Mouse (Mus musculus): Measurements from ENCODE around the gene Stat3.

Stat3 gene

DNA sequence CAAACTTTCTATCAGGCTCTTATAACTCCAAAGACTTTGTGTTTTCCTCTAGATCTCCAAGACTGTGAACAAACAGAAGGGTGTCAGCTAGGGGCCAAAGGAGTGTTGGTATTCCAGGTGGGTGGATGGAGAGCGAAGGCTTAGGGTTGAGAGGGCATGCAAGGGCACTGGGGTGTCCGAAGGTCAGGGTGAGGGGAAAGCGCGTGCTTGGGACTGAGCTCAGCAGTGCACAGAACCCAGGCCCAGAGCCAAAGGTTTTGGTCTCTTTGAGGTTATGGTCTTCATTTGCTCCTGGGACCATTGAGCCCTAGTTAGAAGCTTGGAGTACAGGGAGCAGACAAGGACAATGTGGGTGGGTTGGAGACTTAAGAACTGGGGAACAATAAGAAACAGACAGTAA lies 84.2 kb downstream of the Stat3 start:
- DNase-seq (ENCODE audit: low spot score): no peak

DNA sequence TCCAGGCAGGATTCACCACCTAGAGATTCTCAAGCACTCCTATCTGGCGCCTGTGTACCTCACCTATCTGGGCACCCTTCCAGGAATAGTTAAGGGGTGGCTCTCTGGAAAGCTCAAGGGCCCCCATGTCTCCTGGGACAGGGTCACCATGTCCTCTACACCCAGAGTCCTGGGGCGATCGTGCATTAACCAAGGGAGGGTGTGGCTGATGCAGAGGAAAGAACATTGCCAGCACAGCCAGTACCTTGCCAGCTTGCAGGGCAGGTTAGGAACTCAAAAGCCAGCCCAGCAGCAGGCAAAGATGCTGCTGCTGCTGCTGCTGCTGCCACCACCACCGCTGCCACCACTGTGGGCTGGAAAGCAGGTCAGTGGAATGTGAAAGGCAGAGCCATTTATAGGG lies 85.1 kb downstream of the Stat3 start:
- no peak for DNase-seq (ENCODE audit: low spot score)

DNA sequence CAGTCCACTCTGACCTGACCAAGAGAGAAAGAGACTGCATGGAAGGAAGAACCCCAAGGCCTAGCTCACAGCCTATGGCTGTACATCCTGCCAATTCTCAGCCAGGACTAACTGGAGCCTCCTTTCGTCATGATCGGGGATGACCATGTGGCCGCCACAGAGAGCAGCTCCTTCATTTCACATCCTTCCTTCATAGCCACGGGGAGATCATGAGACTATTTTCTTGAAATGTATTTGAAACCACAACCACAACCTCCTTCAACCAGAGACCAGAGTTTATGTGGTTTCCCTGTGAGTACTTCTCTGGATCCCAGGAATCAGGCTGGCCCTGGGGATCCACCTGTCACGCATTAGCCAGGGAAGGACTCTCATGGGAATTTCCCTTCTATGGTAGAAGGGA lies 86.3 kb downstream of the Stat3 start:
- peak; percentile 20 for DNase-seq (ENCODE audit: low spot score)

DNA sequence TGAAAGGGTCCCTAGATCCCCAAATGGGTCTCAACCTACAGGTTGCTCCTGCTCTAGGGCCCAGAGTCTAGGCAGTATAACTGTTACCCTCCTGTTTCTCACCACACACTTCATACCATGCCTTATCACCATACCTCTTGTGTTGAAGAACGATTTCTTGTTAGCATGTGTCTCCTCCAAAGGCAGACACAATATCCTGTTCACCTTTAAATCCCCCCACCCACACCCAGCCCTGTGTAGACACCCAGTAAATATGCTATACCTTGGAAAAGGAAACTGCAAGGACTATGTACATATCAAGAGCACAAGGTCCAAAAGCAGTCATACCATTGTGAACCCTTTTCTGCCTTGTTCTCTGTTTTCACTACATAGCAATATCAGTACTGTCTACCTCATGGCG lies 87.3 kb downstream of the Stat3 start:
- no peak for DNase-seq (ENCODE audit: low spot score)

DNA sequence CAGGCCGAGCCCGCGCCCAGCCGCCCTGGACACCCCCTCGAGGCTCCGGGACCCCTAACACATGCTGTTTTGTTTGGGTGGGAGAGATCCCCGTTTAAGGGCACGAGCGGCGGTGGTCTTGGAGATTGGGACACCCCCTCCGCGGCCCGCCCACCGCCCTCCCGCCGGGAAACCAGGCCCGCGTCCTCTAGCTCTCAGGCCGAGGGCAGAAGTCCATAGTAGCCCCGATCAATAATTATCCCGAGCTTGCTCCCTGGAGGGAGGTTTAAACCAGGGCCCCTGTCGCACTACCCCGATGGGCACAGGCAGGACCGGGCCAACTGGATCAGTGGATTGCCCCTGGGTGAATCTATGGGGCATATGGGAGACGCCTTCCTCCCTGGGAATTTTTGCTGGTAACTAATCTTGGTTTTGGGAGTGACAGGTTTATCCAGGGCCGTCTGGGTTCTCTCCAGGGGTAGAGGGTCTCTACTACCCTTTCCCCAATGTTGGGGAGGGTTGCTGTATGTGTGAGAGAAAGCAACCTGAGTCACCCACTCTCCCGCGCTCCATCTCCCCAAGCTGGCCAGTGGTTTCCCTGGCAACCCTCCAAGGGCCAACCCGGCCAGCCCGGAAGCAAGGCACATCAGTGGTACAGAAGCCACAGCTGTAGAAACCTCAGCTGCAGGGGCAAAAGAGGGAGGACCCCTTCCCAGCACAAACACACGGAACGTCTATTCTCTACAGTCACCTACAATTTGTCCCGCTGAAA lies 88.4 kb downstream of the Stat3 start:
- peak; percentile 67 for DNase-seq (ENCODE audit: low spot score)

DNA sequence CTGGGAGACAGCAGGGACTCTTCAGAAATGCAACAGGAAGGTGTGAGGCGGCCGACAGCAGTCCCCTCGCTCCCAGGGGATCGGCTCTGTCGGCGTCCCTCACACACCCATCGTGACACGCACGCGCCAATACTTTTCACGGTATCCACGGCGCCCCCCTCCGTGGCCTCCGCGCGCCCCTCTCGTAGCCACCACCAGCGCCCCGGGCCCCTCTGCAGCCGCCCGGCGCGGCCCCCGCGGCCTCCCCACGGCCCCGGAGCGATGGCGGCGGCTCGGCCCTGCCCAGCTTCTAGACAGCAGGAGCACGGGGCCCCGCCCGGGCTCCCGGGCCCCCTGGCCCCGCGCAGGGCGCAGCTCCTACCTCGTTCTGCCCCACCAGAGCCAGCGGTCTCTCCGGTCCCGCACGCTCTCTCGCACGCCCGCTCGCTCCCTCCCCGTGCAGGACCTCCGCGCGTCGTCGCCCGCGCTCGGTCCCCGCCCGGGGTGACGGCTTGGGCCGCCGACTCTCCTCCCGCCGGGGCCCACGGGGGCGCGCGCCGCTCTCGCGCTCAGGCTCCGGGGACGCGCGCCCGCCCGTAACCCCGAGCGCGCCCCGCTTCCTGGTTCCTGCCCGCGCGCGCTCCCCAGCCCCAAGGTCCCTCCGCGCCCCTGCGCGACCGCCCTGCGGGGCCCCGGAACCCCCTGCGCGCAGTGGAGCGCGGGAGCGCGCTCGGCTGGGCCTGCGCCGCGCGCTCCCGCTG lies 89.1 kb downstream of the Stat3 start, which contains the start of gene Stat5b:
Stat5b (minus strand) TSS at position 687 of the 740 bp plus-strand sequence.
- DNase-seq (ENCODE audit: low spot score): peak; percentile 45

DNA sequence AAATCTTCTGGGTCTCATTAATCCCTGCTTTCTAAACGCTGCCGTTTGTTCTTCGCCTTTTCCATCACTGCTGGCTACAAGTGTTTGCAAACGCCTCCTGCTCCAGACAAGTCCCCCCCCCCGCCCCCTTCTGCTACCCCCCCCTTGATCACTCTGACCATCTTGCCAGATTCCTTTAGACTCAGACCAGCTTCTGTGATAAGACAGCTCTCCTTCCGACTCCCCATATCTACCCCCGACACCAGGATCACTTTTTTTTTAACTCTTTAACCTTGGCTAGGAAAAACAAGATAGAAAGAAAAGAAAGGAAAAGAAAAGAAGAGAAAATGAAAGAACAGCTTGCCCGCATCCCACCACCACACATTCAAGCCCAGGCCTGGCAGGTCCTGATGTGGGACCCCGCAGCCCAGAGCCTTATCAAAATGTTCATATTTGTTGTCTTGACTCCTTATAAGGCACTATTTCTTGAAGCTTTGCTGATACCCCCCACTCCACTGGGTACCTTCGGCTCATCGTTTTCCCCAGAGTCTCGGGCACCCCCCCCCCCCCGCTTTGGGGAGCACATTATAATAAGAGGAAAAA lies 89.8 kb downstream of the Stat3 start:
- no peak for DNase-seq (ENCODE audit: low spot score)

DNA sequence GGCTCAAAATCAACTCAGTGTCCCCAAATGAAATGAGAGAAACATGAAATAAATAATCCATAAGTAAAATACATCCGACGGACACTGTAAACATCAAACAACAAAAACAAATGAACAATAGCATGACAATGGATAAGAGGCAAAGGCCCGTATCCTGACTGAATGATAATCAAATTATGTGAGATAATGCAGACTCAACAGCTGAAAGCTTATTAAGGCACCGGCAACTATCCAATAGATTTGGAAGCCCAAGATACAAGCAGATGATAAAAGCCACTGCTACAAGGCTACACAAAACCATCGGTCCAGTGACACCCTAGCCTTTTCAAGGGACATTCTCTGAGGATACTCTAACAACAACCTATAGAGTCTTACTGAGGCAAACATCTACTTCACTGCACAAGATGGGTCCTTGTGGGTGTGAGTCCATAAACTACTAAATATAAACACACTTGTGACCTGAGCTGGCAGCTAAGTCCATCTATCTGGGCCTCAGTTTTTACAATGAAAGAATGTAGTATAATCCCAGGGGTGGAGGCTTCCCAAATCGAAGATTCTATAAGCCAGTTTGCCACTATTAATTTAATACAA lies 90.5 kb downstream of the Stat3 start:
- DNase-seq (ENCODE audit: low spot score): peak; percentile 47

DNA sequence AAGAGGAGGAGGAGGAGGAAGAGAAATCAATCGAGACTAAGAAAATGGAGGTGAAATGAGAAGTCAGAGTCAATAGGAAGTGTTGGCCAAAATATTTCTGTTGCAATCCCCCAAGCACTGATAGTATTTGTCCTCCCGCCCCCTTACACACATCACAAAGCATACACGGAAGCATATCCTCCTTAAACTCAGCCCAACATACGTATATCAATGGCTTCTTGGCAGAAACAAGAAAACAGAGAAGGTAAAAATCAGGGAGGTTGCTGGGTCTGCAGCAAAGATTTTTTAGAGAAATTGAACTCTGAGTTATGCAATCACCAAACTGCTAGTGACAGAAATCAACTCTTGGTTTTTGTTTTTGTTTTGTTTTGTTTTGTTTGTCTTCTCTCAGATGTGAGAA lies 91.3 kb downstream of the Stat3 start:
- DNase-seq (ENCODE audit: low spot score): no peak

DNA sequence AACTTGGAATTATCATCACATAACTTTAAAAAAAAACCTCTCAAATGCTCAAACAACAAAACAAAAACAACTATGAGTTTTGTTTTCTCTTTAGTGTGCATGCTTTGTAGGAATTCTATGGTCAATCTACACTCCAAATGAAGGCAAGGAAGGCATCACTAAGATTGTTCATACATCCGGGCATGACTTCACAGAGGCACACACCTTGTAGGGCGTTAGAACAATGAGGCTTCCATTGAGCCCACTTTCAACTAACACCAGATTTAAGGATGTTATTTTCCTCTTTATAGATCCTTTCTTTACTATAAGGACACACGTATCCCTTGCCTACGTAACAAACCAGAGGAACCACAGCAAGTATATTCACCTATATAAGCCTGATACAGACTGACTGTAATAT lies 91.8 kb downstream of the Stat3 start:
- no peak for DNase-seq (ENCODE audit: low spot score)

DNA sequence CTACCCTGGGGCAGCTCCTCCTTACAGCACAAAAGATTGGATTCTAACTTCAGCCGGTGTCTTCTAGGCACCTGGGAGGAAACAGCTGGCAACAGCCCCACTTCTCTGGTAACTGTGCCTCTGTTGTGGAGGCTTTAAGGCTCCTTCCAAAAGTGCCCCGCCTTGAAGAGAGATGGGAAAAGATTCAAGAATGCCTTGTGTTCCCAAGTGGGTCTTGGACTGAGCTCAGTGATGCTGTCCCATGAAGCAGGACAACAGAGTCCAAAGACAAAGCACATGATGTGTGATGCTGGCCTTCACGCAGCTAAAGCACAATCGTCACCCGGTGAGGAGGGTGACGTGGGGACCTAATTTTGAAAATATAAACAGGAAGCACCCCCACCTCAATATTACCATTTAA lies 93.5 kb downstream of the Stat3 start:
- DNase-seq (ENCODE audit: low spot score): no peak

DNA sequence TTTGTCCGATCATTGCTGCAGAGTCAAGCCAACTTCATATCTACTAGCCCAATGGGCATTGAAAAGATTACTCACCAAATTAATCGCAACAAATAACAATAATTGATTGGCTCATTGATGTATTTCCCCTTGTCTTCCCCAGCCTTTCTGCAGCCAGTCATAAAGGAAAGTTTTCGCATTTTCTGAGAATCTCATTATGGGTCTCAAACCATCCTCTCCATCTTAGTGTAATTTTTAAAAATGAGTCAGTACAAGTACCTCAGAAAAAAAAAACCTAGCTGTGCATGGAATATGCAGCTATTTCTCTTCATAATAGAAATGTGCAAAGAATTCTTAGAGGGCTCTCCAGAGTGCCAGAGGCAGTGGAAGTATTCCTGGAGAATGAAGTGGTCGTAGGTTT lies 95.2 kb downstream of the Stat3 start:
- no peak for DNase-seq (ENCODE audit: low spot score)

DNA sequence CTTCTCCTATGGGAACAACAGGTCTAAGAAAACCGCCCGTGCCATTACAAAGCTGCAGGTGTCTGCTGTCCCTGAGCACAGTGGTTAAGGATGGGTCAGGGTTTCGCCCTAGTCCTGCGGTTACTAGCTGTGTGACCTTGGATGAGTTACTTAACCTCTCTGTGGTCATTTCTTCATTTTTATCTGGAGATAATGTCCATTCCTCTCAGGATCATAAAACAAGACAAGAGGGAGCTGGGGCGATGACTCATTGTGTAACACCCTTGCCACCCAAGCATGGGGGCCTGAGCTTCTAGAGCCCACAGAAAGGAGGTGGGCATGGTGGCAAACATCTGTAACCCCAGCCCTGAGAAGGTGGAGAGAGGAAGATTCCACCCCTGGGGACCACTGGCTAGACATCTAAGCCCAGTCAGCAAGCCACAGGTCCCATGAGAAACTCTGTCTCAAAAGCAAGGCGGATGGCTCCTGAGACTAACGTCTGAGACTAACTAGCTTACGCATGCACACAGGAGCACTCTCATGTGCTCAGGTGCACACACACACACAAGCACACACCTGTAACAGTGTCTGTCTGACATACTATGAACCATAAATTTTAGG lies 96.2 kb downstream of the Stat3 start:
- DNase-seq (ENCODE audit: low spot score): no peak

DNA sequence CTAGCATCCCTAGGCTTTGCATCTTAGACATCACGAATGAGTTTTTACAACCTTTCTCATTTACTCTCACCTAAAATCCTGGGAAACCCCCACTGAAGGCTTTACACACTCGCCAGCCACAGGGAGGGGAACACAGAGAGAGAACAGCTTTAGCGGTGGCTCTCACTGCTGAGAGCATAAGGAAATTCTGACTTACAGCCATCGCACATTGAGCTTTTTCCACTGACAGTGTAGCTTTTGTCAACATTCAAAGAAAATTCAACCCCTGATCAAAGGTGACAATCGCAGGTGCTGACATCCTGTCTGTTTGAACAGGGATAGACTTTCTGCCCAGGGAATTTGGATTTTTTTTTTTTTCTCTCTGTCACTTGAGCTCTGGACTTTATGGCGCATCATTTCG lies 97.3 kb downstream of the Stat3 start:
- DNase-seq (ENCODE audit: low spot score): no peak

DNA sequence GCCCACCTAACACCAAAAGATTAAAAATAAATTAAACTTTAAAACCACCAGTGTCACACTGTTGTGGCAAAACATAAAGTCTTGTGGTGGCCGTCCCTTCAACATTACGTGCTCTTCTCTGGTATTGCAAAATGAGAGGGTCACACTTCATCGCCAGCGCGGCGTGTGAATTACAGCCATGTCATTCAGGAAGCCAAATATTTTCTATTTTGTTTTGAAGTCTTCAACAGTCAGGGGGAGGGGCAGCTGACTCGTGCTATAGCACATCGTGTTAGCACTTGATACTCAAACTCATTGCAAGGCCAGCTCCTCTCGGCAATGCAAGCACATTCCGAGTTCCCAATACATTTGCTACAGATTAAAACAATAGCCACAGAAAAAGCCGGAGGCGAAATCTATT lies 98.5 kb downstream of the Stat3 start:
- no peak for DNase-seq (ENCODE audit: low spot score)

DNA sequence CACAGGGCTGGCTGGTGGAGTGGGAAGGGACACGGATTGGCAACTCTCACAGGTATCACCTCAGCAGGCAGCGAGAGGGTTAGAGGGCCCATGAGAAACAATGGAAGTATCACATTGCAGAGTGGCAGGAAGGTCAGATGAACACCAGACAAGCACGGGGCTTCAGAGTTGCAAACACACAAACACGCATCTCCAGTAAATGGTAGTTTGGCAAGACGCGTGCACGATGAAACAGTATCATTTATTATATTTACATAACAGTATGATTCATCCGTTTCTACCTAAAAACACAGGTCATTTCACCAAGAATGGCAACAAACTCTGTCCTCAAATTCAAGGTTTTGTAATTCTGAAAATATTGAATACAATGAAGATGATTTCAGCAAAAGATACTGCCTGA lies 99.8 kb downstream of the Stat3 start:
- no peak for DNase-seq (ENCODE audit: low spot score)

DNA sequence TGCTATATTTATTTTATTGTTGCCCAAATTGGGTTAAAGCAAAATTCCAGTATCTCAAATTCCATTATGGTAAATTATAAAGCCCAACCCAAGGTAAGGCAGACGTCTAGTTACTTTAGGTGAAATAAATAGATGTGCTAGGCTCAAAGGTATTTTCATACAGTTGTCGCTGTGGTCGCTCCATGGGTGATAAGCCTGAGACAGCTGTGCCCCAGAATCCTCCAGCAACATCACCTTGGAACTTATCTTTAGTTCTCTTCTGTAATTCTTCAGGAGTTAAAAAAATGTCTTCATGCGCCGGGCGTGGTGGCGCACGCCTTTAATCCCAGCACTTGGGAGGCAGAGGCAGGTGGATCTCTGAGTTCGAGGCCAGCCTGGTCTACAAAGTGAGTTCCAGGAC lies 100.4 kb downstream of the Stat3 start:
- no peak for DNase-seq (ENCODE audit: low spot score)

DNA sequence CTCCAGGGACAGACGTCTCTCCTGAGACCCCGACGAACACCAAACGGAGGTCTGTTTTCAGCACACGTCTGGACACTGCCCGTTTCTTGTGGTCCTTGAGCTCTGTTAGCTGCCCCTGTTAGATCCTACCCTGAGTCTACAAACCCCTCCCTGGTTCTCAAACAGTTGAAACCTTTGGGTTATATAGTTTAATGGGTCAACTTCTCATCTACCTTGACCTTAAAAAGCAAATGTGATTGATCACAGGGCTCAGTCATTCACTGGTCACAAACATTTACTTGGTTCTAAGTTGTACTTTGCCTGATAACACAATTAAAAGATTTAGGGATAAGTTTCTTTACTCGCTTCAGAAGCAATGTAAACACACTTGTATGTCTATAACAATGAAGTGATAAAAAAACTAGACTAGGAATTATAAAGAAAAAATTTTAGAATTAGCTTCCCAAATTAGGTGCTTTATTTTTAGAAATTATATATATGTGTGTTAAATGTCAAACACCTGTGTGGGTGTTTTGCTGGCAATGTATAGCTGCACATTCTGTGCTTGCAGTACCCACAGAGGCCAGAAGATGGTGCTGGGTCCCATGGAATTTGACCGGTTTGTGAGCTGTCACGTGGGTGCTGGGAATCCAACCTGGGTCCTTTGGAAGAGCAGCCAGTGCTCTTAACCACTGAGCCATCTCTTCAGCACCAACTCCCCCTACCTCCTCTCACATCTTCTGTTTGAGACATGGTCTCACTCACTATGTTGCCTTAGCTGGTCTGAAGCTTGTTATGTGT lies 102.2 kb downstream of the Stat3 start:
- no peak for DNase-seq (ENCODE audit: low spot score)
